ENCODE assay signal across 16 mouse cellular contexts in the genomic region with DNA sequence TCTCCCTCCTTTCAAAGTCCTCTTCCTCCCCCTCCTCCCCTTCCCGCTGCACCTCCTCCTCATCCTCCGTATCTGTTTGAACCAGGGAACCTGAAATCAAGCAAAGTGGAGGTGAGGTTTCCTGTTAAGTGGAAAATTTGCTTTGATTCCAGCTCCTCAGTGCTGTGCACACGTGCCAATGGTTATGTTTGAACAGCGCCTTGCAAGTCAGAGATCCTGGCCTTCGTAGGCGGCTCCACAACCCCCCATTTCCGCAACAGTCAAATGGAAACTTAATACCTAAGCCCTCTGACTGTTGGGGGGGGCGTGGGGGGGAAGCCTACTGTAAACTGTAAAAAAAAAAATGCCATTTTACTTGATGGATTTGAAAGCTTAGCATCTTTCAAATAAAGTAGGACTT. TPM values are rescaled to one million over a fixed set of nuclear protein-coding genes. Genes with fewer than 3 reads are reported as not detected.
A peak's percentile ranks its signal among the peaks of the same experiment; 100 is the strongest.
DNase-seq lines count a peak whose midpoint lies in the region; ATAC-seq lines count a peak whose summit lies in the region.
"Had no signal": no experiment of that assay in that cellular context is flagged by ENCODE, and none has a peak within 500 bp of the region (broad histone marks: within the 10 kb centered on the region; RNA-seq: fewer than 3 reads in every experiment).

No protein-coding gene starts in this region.

- H3K4me2 ChIP-seq in liver, embryonic 12.5 days, result no peak overlapping the region
- H3K4me2 ChIP-seq in liver, embryonic 11.5 days, result no peak overlapping the region
- H3K4me2 ChIP-seq in embryonic facial prominence, embryonic 14.5 days (ENCODE audit: low read depth, low read length), result peak overlapping the region; percentile 9; the same call in 1 of the 2 replicates
- no peak overlapping the region for H3K4me2 ChIP-seq in stomach, embryonic 15.5 days
- H3K4me2 ChIP-seq: limb, embryonic 12.5 days had no signal

- H3K9me3 ChIP-seq in liver, embryonic 12.5 days (replicated peaks), result no peaks in the 10 kb centered on the region
- H3K9me3 ChIP-seq in liver, embryonic 11.5 days (ENCODE audit: control insufficient read depth, low read length), result no peaks in the 10 kb centered on the region
- no peaks in the 10 kb centered on the region for H3K9me3 ChIP-seq in embryonic facial prominence, embryonic 14.5 days (ENCODE audit: control insufficient read depth, low read length)
- no peaks in the 10 kb centered on the region for H3K9me3 ChIP-seq in stomach, embryonic 15.5 days
- no peaks in the 10 kb centered on the region for H3K9me3 ChIP-seq in hindbrain, embryonic 10.5 days
- H3K9me3 ChIP-seq: limb, embryonic 12.5 days had no signal

- 39% methylated on average over 8 of the region's 8 CpGs for WGBS in liver, embryonic 12.5 days (ENCODE audit: insufficient replicate concordance)
- WGBS in liver, embryonic 11.5 days, result 38% methylated on average over 8 of the region's 8 CpGs
- WGBS in embryonic facial prominence, embryonic 14.5 days, result 27% methylated on average over 8 of the region's 8 CpGs
- 27% methylated on average over 8 of the region's 8 CpGs for WGBS in stomach, embryonic 15.5 days
- 65% methylated on average over 8 of the region's 8 CpGs for WGBS in hindbrain, embryonic 10.5 days

- no peaks in the 10 kb centered on the region for H3K36me3 ChIP-seq in liver, embryonic 12.5 days
- H3K36me3 ChIP-seq in liver, embryonic 11.5 days (ENCODE audit: control insufficient read depth, insufficient read depth, low read length), result no peaks in the 10 kb centered on the region
- no peaks in the 10 kb centered on the region for H3K36me3 ChIP-seq in embryonic facial prominence, embryonic 14.5 days (ENCODE audit: control insufficient read depth, insufficient read depth, low read length)
- H3K36me3 ChIP-seq in stomach, embryonic 15.5 days, result peaks cover 9% of the 10 kb centered on the region
- no peaks in the 10 kb centered on the region for H3K36me3 ChIP-seq in hindbrain, embryonic 10.5 days
- H3K36me3 ChIP-seq: limb, embryonic 12.5 days had no signal

- no peak for ATAC-seq in CD4-positive, CD25-positive, alpha-beta regulatory T cell, adult 4 months
- ATAC-seq in liver, embryonic 12.5 days, result no peak
- ATAC-seq in liver, embryonic 11.5 days (replicated peaks; ENCODE audit: low FRiP score), result no peak
- peak; percentile 79 for ATAC-seq in embryonic facial prominence, embryonic 14.5 days (ENCODE audit: low read depth)
- ATAC-seq in stomach, embryonic 15.5 days (ENCODE audit: insufficient read depth, low FRiP score, low read depth), result peak; percentile 65
- ATAC-seq: activated CD4-positive, CD25-positive, alpha-beta regulatory T cell, adult 4 months; midbrain, embryonic 16.5 days had no signal

- H3K27me3 ChIP-seq in liver, embryonic 12.5 days (replicated peaks), result no peaks in the 10 kb centered on the region
- H3K27me3 ChIP-seq in liver, embryonic 11.5 days (replicated peaks; ENCODE audit: control insufficient read depth, insufficient read depth, low read length), result no peaks in the 10 kb centered on the region
- no peaks in the 10 kb centered on the region for H3K27me3 ChIP-seq in embryonic facial prominence, embryonic 14.5 days (replicated peaks; ENCODE audit: control insufficient read depth, insufficient read depth, low read length)
- H3K27me3 ChIP-seq in stomach, embryonic 15.5 days (replicated peaks), result no peaks in the 10 kb centered on the region
- peaks cover 20% of the 10 kb centered on the region for H3K27me3 ChIP-seq in hindbrain, embryonic 10.5 days (ENCODE audit: insufficient read depth, poor library complexity, severe bottlenecking)

- 0 out of 2 replicates have a peak, but pooled peaks cover 3% of the 10 kb centered on the region for H3K4me1 ChIP-seq in liver, embryonic 12.5 days
- 0 out of 2 replicates have a peak, but pooled peaks cover 3% of the 10 kb centered on the region for H3K4me1 ChIP-seq in liver, embryonic 11.5 days (replicated peaks; ENCODE audit: control insufficient read depth, insufficient read depth, low read length)
- H3K4me1 ChIP-seq in embryonic facial prominence, embryonic 14.5 days (ENCODE audit: control insufficient read depth, insufficient read depth, low read length), result no peaks in the 10 kb centered on the region
- H3K4me1 ChIP-seq in stomach, embryonic 15.5 days, result 0 out of 2 replicates have a peak, but pooled peaks cover 8% of the 10 kb centered on the region
- H3K4me1 ChIP-seq in hindbrain, embryonic 10.5 days (replicated peaks), result peaks cover 13% of the 10 kb centered on the region

- no peak overlapping the region for H3K9ac ChIP-seq in liver, embryonic 12.5 days
- no peak overlapping the region for H3K9ac ChIP-seq in liver, embryonic 11.5 days (ENCODE audit: low read depth, low read length)
- H3K9ac ChIP-seq in embryonic facial prominence, embryonic 14.5 days (ENCODE audit: low read depth, low read length), result no peak overlapping the region
- H3K9ac ChIP-seq in stomach, embryonic 15.5 days, result no peak overlapping the region
- H3K9ac ChIP-seq: limb, embryonic 12.5 days had no signal

- no peak overlapping the region for H3K4me3 ChIP-seq in liver, embryonic 12.5 days
- no peak overlapping the region for H3K4me3 ChIP-seq in liver, embryonic 11.5 days (ENCODE audit: low read depth, low read length)
- no peak overlapping the region for H3K4me3 ChIP-seq in embryonic facial prominence, embryonic 14.5 days (ENCODE audit: low read depth, low read length)
- no peak overlapping the region for H3K4me3 ChIP-seq in stomach, embryonic 15.5 days (replicated peaks)
- H3K4me3 ChIP-seq in hindbrain, embryonic 10.5 days, result no peak overlapping the region
- H3K4me3 ChIP-seq: limb, embryonic 12.5 days had no signal

- H3K27ac ChIP-seq in liver, embryonic 12.5 days, result 0 out of 2 replicates have a peak overlapping the region, but pooled peaks have one; percentile 14
- H3K27ac ChIP-seq in liver, embryonic 11.5 days (ENCODE audit: low read depth, low read length), result no peak overlapping the region
- H3K27ac ChIP-seq in embryonic facial prominence, embryonic 14.5 days (replicated peaks; ENCODE audit: low read depth, low read length), result no peak overlapping the region
- H3K27ac ChIP-seq in stomach, embryonic 15.5 days, result no peak overlapping the region
- no peak overlapping the region for H3K27ac ChIP-seq in hindbrain, embryonic 10.5 days
- H3K27ac ChIP-seq: limb, embryonic 12.5 days had no signal

- DNase-seq in CD4-positive, CD25-positive, alpha-beta regulatory T cell, adult 2 months (ENCODE audit: low read depth, low spot score), result peak; percentile 2
- DNase-seq in liver, embryonic 11.5 days (ENCODE audit: low spot score), result no peak
- peak; percentile 74 for DNase-seq in embryonic facial prominence, embryonic 14.5 days (ENCODE audit: low spot score)
- DNase-seq in cerebellum, adult 11 months, result no peak
- no peak for DNase-seq in hindbrain, embryonic 10.5 days (ENCODE audit: low spot score)
- DNase-seq: cerebellum, postnatal 25 days; gastrocnemius, postnatal 10 days; kidney, adult 11 months; right cerebral cortex, postnatal 14 days; thymus, adult 18-20 months had no signal

RNA-seq across cellular contexts. Expression of a gene that starts 10.2 kb away (rescaled TPM):
- under 1 TPM in 1 of 2 experiments, not detected in 1; 0.09 TPM for polyA plus RNA-seq in CD4-positive, CD25-positive, alpha-beta regulatory T cell, adult 4 months (2017; shearing (Covaris generic))
- 15.8 and 19.6 TPM in 2 replicates for polyA plus RNA-seq in liver, embryonic 12.5 days (2016; fragmentation: Nextera tagmentation; extraction: Ambion mirVana)
- polyA plus RNA-seq in liver, embryonic 11.5 days (2014; fragmentation: Nextera tagmentation; extraction: Ambion mirVana), result 24.0 and 30.4 TPM in 2 replicates
- polyA plus RNA-seq in embryonic facial prominence, embryonic 14.5 days (2014; fragmentation: Nextera tagmentation; extraction: Ambion mirVana), result 36.5 and 40.2 TPM in 2 replicates
- 32.0 and 40.2 TPM in 2 replicates for polyA plus RNA-seq in stomach, embryonic 15.5 days (2015; fragmentation: Nextera tagmentation; extraction: Ambion mirVana)
- polyA plus RNA-seq in hindbrain, embryonic 10.5 days (2016; fragmentation: Nextera tagmentation; extraction: Ambion mirVana), result 12.1 and 15.1 TPM in 2 replicates

Comparison
In these comparisons a context has a peak if more than half of its experiments do, and no peak if none do; other contexts are left out.
1. DNase-seq: peak in CD4-positive, CD25-positive, alpha-beta regulatory T cell, adult 2 months (single experiment) and embryonic facial prominence, embryonic 14.5 days (single experiment); none in liver, embryonic 11.5 days (single experiment), cerebellum, adult 11 months (single experiment) and hindbrain, embryonic 10.5 days (single experiment).
2. ATAC-seq: peak in embryonic facial prominence, embryonic 14.5 days (single experiment) and stomach, embryonic 15.5 days (single experiment); none in CD4-positive, CD25-positive, alpha-beta regulatory T cell, adult 4 months (single experiment), liver, embryonic 12.5 days (single experiment) and liver, embryonic 11.5 days (single experiment).
3. RNA of a gene that starts 10.2 kb away (polyA plus RNA-seq): 36.5 to 40.2 TPM in embryonic facial prominence, embryonic 14.5 days, 32.0 to 40.2 TPM in stomach, embryonic 15.5 days, 24.0 to 30.4 TPM in liver, embryonic 11.5 days, 15.8 to 19.6 TPM in liver, embryonic 12.5 days and 12.1 to 15.1 TPM in hindbrain, embryonic 10.5 days; 0.09 TPM in CD4-positive, CD25-positive, alpha-beta regulatory T cell, adult 4 months; every median in the first group is over 10 times any median in the second.